Mouse (Mus musculus) adrenal gland, postnatal 14 days (tissue): ENCODE results near the gene Astn1. TPM values are rescaled to one million over a fixed set of nuclear protein-coding genes. Genes with fewer than 3 reads are reported as not detected.

Experiments
- DNase-seq: peaks from one replicate; pipeline ENCODE4 v3.0.0; 2021; ENCODE audit warnings: mixed read lengths
- total RNA-seq: library from RNA; stranded (reverse); gene quantifications from 2 replicates; pipeline ENCODE4 v1.2.3, GENCODE M21; 2021

Astn1 gene
- total RNA-seq, 1 experiment from 2014 or later: 5.6 TPM

- DNase-seq: no peak
These were observed 59.4 kb downstream of the Astn1 start for GRCm38 (mm10) chr1:158421451-158421850.

GRCm38 (mm10) chr1:158422739-158423138 lies 60.7 kb downstream of the Astn1 start:
- DNase-seq: no peak

GRCm38 (mm10) chr1:158446071-158446470 lies 84.0 kb downstream of the Astn1 start:
- no peak for DNase-seq

- DNase-seq: no peak
These were observed 85.9 kb downstream of the Astn1 start for GRCm38 (mm10) chr1:158447956-158448355.

- DNase-seq: no peak
These were observed 90.6 kb downstream of the Astn1 start for GRCm38 (mm10) chr1:158452675-158453074.

GRCm38 (mm10) chr1:158453587-158453986 lies 91.5 kb downstream of the Astn1 start:
- DNase-seq: no peak

GRCm38 (mm10) chr1:158463975-158464374 lies 101.9 kb downstream of the Astn1 start:
- no peak for DNase-seq

GRCm38 (mm10) chr1:158465286-158465685 lies 103.2 kb downstream of the Astn1 start:
- no peak for DNase-seq

- DNase-seq: peak; percentile 21
These were observed 115.8 kb downstream of the Astn1 start for GRCm38 (mm10) chr1:158477841-158478240.

- DNase-seq: no peak
These were observed 118.2 kb downstream of the Astn1 start for GRCm38 (mm10) chr1:158480285-158480684.

GRCm38 (mm10) chr1:158483733-158484132 lies 121.7 kb downstream of the Astn1 start:
- no peak for DNase-seq

- DNase-seq: peak; percentile 72
These were observed 127.5 kb downstream of the Astn1 start for GRCm38 (mm10) chr1:158489521-158490021.

- no peak for DNase-seq
These were observed 128.1 kb downstream of the Astn1 start for GRCm38 (mm10) chr1:158490175-158490574.

- no peak for DNase-seq
These were observed 131.2 kb downstream of the Astn1 start for GRCm38 (mm10) chr1:158493289-158493688.

- no peak for DNase-seq
These were observed 138.1 kb downstream of the Astn1 start for GRCm38 (mm10) chr1:158500140-158500539.

GRCm38 (mm10) chr1:158501019-158501418 lies 138.9 kb downstream of the Astn1 start:
- DNase-seq: no peak

- no peak for DNase-seq
These were observed 145.5 kb downstream of the Astn1 start for GRCm38 (mm10) chr1:158507610-158508009.

GRCm38 (mm10) chr1:158509112-158509855 lies 147.2 kb downstream of the Astn1 start:
- peak; percentile 39 for DNase-seq

GRCm38 (mm10) chr1:158510478-158511207 lies 148.6 kb downstream of the Astn1 start:
- no peak for DNase-seq

GRCm38 (mm10) chr1:158512089-158512488 lies 150.0 kb downstream of the Astn1 start:
- DNase-seq: no peak

- DNase-seq: no peak
These were observed 150.6 kb downstream of the Astn1 start for GRCm38 (mm10) chr1:158512636-158513035.

GRCm38 (mm10) chr1:158513572-158513971 lies 151.5 kb downstream of the Astn1 start:
- DNase-seq: no peak

GRCm38 (mm10) chr1:158516558-158516957 lies 154.5 kb downstream of the Astn1 start:
- no peak for DNase-seq
